Mouse (Mus musculus) embryonic fibroblast, embryonic 13.5 days (primary cell): ENCODE data around the gene B9d2. TPM values are rescaled to one million over a fixed set of nuclear protein-coding genes. Genes with fewer than 3 reads are reported as not detected.
"Not testable (repeated sequence)": the region's sequence is repeated elsewhere in the genome, so short reads cannot be mapped to it uniquely, and the experiment has no call there.

Experiments
- H3K27ac ChIP-seq: 2 replicates; pipeline ENCODE4 v1.5.1; 2012; ENCODE audit warnings: low read length, control low read depth, inconsistent platforms; ENCODE audit not compliant: insufficient read depth
- H3K4me1 ChIP-seq: 2 replicates; pipeline ENCODE4 v1.6.1; 2011; ENCODE audit warnings: low read length; ENCODE audit not compliant: control insufficient read depth, insufficient read depth
- H3K4me3 ChIP-seq: 2 replicates; pipeline ENCODE4 v1.5.1; 2011; ENCODE audit warnings: mild to moderate bottlenecking, control low read depth, low read length; ENCODE audit not compliant: insufficient read depth
- CTCF ChIP-seq: IDR thresholded peaks from 2 replicates; pipeline ENCODE4 v1.5.1; 2011; ENCODE audit warnings: mild to moderate bottlenecking, control low read depth, low read length, moderate library complexity, borderline replicate concordance; ENCODE audit not compliant: insufficient read depth
- POLR2A ChIP-seq: IDR thresholded peaks from 2 replicates; pipeline ENCODE4 v1.6.1; 2011; ENCODE audit warnings: low read depth, mild to moderate bottlenecking, control low read depth, low read length, moderate library complexity
- polyA plus RNA-seq: library from polyadenylated mRNA; stranded (reverse); fragments of >200 nt; gene quantifications from 2 replicates; pipeline ENCODE4 v1.2.4, GENCODE M21; 2011; ENCODE audit warnings: low read depth; ENCODE audit not compliant: missing spikeins, insufficient read length

Gene B9d2
- polyA plus RNA-seq, 1 experiment, result 13.1 TPM

- no peak for TF ChIP-seq POLR2A
- TF ChIP-seq CTCF, result no peak
- H3K4me1 ChIP-seq, result peaks cover 17% of the 10 kb centered on the region
- no peak overlapping the region for H3K4me3 ChIP-seq
- H3K27ac ChIP-seq, result peak overlapping the region; percentile 48
These were observed 31.2 kb downstream of the B9d2 start for GRCm38 (mm10) chr7:25711731-25712197.

GRCm38 (mm10) chr7:25712801-25713200, 32.2 kb downstream of the B9d2 start:
- TF ChIP-seq CTCF (no peak), POLR2A (no peak)

GRCm38 (mm10) chr7:25714581-25714980, 34.0 kb downstream of the B9d2 start:
- Histone ChIP-seq H3K4me3 (no peak overlapping the region), H3K4me1 (peaks cover 11% of the 10 kb centered on the region), H3K27ac (no peak overlapping the region)
- no peak for TF ChIP-seq POLR2A
- no peak for TF ChIP-seq CTCF

More at GRCm38 (mm10) chr7:25712801-25713200, 32.2 kb downstream of the B9d2 start:
- Histone ChIP-seq H3K4me3 (no peak overlapping the region), H3K27ac (no peak overlapping the region), H3K4me1 (peaks cover 11% of the 10 kb centered on the region)

GRCm38 (mm10) chr7:25715731-25716271, 35.2 kb downstream of the B9d2 start:
- H3K4me1 ChIP-seq, result peaks cover 6% of the 10 kb centered on the region
- H3K4me3 ChIP-seq, result no peak overlapping the region
- TF ChIP-seq CTCF (no peak), POLR2A (no peak)
- H3K27ac ChIP-seq, result no peak overlapping the region

GRCm38 (mm10) chr7:25717478-25717877, 36.9 kb downstream of the B9d2 start:
- Histone ChIP-seq H3K4me1 (no peaks in the 10 kb centered on the region; the same call in 1 of the 2 replicates), H3K27ac (no peak overlapping the region), H3K4me3 (no peak overlapping the region)
- TF ChIP-seq CTCF, result no peak
- TF ChIP-seq POLR2A, result no peak

GRCm38 (mm10) chr7:25718788-25719417, 38.3 kb downstream of the B9d2 start, which contains the start of gene Ccdc97:
Gene Ccdc97, minus strand, starts transcription at chr7:25719088.
- TF ChIP-seq CTCF (no peak), POLR2A (peak; percentile 74; the same call in 1 of the 2 replicates)
- Histone ChIP-seq H3K4me1 (no peaks in the 10 kb centered on the region; the same call in 1 of the 2 replicates), H3K4me3 (peak within 1 kb of the TSS; percentile 74), H3K27ac (peak within 1 kb of the TSS; percentile 75)

- no peak overlapping the region for H3K27ac ChIP-seq
These were observed 39.4 kb downstream of the B9d2 start for GRCm38 (mm10) chr7:25719761-25720610.

GRCm38 (mm10) chr7:25720760-25721159, 40.2 kb downstream of the B9d2 start:
- Histone ChIP-seq H3K27ac (no peak overlapping the region), H3K4me3 (no peak overlapping the region), H3K4me1 (no peaks in the 10 kb centered on the region; the same call in 1 of the 2 replicates)
- TF ChIP-seq POLR2A (no peak), CTCF (no peak)

More at GRCm38 (mm10) chr7:25719761-25720610, 39.4 kb downstream of the B9d2 start:
- Histone ChIP-seq H3K4me3 (no peak overlapping the region), H3K4me1 (no peaks in the 10 kb centered on the region; the same call in 1 of the 2 replicates)
- TF ChIP-seq POLR2A, result no peak
- TF ChIP-seq CTCF, result peak; percentile 95; the same call in 1 of the 2 replicates

- not testable (repeated sequence) for H3K4me1 ChIP-seq, H3K27ac ChIP-seq, H3K4me3 ChIP-seq
These were observed 41.2 kb downstream of the B9d2 start for GRCm38 (mm10) chr7:25721776-25722175.

GRCm38 (mm10) chr7:25725886-25726285, 45.3 kb downstream of the B9d2 start:
- H3K4me1 ChIP-seq, result no peaks in the 10 kb centered on the region
- no peak overlapping the region for H3K27ac ChIP-seq
- no peak for TF ChIP-seq CTCF
- TF ChIP-seq POLR2A, result no peak
- H3K4me3 ChIP-seq, result no peak overlapping the region
